Mouse (Mus musculus) bone marrow, adult 2 months (tissue): ENCODE results near the gene Ccl9.

ENCODE experiments used
- CTCF ChIP-seq: fragments of 200-500 bp; IDR thresholded peaks from 2 replicates; pipeline ENCODE4 v1.5.1; 2011; ENCODE audit warnings: low read length, control low read depth; ENCODE audit not compliant: control insufficient read depth, insufficient read depth
- POLR2A ChIP-seq: fragments of 200-500 bp; IDR thresholded peaks from 2 replicates; pipeline ENCODE4 v1.6.1; 2011; ENCODE audit warnings: low read depth, mild to moderate bottlenecking, control low read depth, low read length, borderline replicate concordance; ENCODE audit not compliant: control insufficient read depth

DNA sequence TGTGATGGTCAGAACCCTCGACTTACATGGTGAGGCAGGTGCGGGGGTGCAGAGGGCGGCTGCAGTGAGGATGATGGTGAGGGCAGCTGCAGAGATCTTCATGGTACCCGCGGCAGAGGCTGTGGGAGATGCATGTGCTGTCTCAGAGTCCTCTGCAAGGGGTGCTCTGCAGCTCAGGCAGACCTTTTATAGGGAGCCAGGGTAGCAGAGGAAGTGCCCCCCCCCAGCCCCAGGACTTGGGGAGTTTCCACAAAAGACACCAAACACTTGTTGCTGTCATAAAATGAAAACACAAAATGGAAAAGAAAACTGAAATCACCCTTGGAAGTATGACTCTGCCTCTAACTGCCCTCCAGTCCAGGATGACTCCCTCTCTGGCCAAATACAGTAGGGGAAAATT is 48.1 kb downstream of the Ccl9 start, which contains the start of gene Ccl5:
- TF ChIP-seq POLR2A = no peak
- TF ChIP-seq CTCF = no peak
